16 mouse cellular contexts compared by ENCODE assay signal in the genomic region with DNA sequence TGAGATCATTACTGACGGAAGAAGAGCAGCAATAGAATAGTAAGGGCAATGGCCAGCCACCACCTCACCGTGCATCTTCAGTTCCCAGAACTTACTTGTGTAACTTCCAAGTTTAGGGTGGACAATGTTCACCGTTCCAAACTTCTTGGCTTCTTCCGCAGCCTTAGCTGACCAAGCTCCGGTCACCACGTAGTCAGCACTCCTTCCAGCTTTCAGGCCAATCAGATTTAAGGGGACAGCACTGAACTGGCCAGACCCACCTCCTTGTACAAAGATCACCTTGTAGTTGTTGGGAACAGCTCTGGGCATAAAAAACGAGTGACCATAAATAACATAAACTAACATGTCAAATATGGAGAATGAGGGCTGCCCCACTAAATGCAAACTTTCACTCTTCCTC.
"Had no signal": no experiment of that assay in that cellular context is flagged by ENCODE, and none has a peak within 500 bp of the region (broad histone marks: within the 10 kb centered on the region; RNA-seq: fewer than 3 reads in every experiment).

No protein-coding gene starts in this region.

- H3K4me3 ChIP-seq: lung, embryonic 15.5 days; megakaryocyte, embryonic 14.5 days; midbrain, embryonic 13.5 days; midbrain, embryonic 15.5 days; neural tube, embryonic 12.5 days; stomach, embryonic 15.5 days had no signal

- H3K27me3 ChIP-seq: lung, embryonic 15.5 days; megakaryocyte, embryonic 14.5 days; midbrain, embryonic 13.5 days; midbrain, embryonic 15.5 days; neural tube, embryonic 12.5 days; stomach, embryonic 15.5 days had no signal

- H3K27ac ChIP-seq: lung, embryonic 15.5 days; macrophage; midbrain, embryonic 13.5 days; midbrain, embryonic 15.5 days; neural tube, embryonic 12.5 days; stomach, embryonic 15.5 days; stomach, postnatal 0 days had no signal

- H3K9me3 ChIP-seq: lung, embryonic 15.5 days; megakaryocyte, embryonic 14.5 days; midbrain, embryonic 13.5 days; midbrain, embryonic 15.5 days; neural tube, embryonic 12.5 days; stomach, embryonic 15.5 days had no signal

- DNase-seq: lung, adult 2 months; lung, postnatal 14 days; lung, postnatal 36 days; right cerebral cortex, postnatal 14 days; thymus, adult 2 months; thymus, postnatal 25 days had no signal

- H3K9ac ChIP-seq: lung, embryonic 15.5 days; midbrain, embryonic 13.5 days; midbrain, embryonic 15.5 days; neural tube, embryonic 12.5 days; stomach, embryonic 15.5 days had no signal

- ATAC-seq: lung, postnatal 0 days; midbrain, embryonic 13.5 days; midbrain, embryonic 15.5 days had no signal

- H3K4me2 ChIP-seq: lung, embryonic 15.5 days; midbrain, embryonic 11.5 days; midbrain, embryonic 13.5 days; midbrain, embryonic 15.5 days; neural tube, embryonic 12.5 days; stomach, embryonic 15.5 days had no signal

- H3K36me3 ChIP-seq: midbrain, embryonic 15.5 days had no signal
